Mouse (Mus musculus): ENCODE data around the gene Ramp2. TPM values are rescaled to one million over a fixed set of nuclear protein-coding genes. Genes with fewer than 3 reads are reported as not detected.

Ramp2 gene
- polyA plus RNA-seq, 1 experiment: 0.32 TPM

GRCm38 (mm10) chr11:101234124-101234523, 11.7 kb upstream of the Ramp2 start:
- Histone ChIP-seq H3K9me3 (peaks cover 8% of the 10 kb centered on the region), H3K4me1 (peaks cover 38% of the 10 kb centered on the region), H3K36me3 (replicated peaks; ENCODE audit: low read length) (no peaks in the 10 kb centered on the region), H3K27me3 (replicated peaks) (peaks cover 75% of the 10 kb centered on the region), H3K4me3 (replicated peaks) (no peak overlapping the region)
- TF ChIP-seq GATA1 (IDR thresholded peaks at IDR 0.05; ENCODE audit: borderline replicate concordance, low read length) (no peak), FLI1 (IDR thresholded peaks at IDR 0.05; ENCODE audit: low read length) (no peak)

- Histone ChIP-seq H3K27me3 (replicated peaks) (peaks cover 63% of the 10 kb centered on the region), H3K36me3 (replicated peaks; ENCODE audit: low read length) (no peaks in the 10 kb centered on the region), H3K4me3 (replicated peaks) (no peak overlapping the region), H3K4me1 (peaks cover 30% of the 10 kb centered on the region), H3K9me3 (peaks cover 8% of the 10 kb centered on the region)
- TF ChIP-seq GATA1 (IDR thresholded peaks at IDR 0.05; ENCODE audit: borderline replicate concordance, low read length): no peak
- TF ChIP-seq FLI1 (IDR thresholded peaks at IDR 0.05; ENCODE audit: low read length): no peak
Measured at GRCm38 (mm10) chr11:101235429-101235828, 10.4 kb upstream of the Ramp2 start.

GRCm38 (mm10) chr11:101236782-101237181, 9.0 kb upstream of the Ramp2 start:
- Histone ChIP-seq H3K4me1 (peaks cover 16% of the 10 kb centered on the region), H3K36me3 (replicated peaks; ENCODE audit: low read length) (no peaks in the 10 kb centered on the region), H3K4me3 (replicated peaks) (no peak overlapping the region), H3K9me3 (peaks cover 8% of the 10 kb centered on the region), H3K27me3 (replicated peaks) (peaks cover 55% of the 10 kb centered on the region)
- TF ChIP-seq FLI1 (IDR thresholded peaks at IDR 0.05; ENCODE audit: low read length) (no peak), GATA1 (IDR thresholded peaks at IDR 0.05; ENCODE audit: borderline replicate concordance, low read length) (no peak)

- TF ChIP-seq GATA1 (IDR thresholded peaks at IDR 0.05; ENCODE audit: borderline replicate concordance, low read length) (no peak), FLI1 (IDR thresholded peaks at IDR 0.05; ENCODE audit: low read length) (no peak)
- H3K27me3 ChIP-seq (replicated peaks): peaks cover 56% of the 10 kb centered on the region
Measured at GRCm38 (mm10) chr11:101238071-101238647, 7.7 kb upstream of the Ramp2 start.

GRCm38 (mm10) chr11:101245071-101245470, 757 bp upstream of the Ramp2 start:
- Histone ChIP-seq H3K27me3 (replicated peaks) (peaks cover 66% of the 10 kb centered on the region), H3K4me1 (peaks cover 44% of the 10 kb centered on the region), H3K36me3 (replicated peaks; ENCODE audit: low read length) (no peaks in the 10 kb centered on the region), H3K4me3 (replicated peaks) (no peak overlapping the region), H3K9me3 (no peaks in the 10 kb centered on the region)
- no peak for TF ChIP-seq FLI1 (IDR thresholded peaks at IDR 0.05; ENCODE audit: low read length)
- TF ChIP-seq GATA1 (IDR thresholded peaks at IDR 0.05; ENCODE audit: borderline replicate concordance, low read length): no peak

More at GRCm38 (mm10) chr11:101238071-101238647, 7.7 kb upstream of the Ramp2 start:
- Histone ChIP-seq H3K4me1 (peaks cover 5% of the 10 kb centered on the region; the same call in 1 of the 2 replicates), H3K4me3 (replicated peaks) (no peak overlapping the region), H3K9me3 (peaks cover 8% of the 10 kb centered on the region), H3K36me3 (replicated peaks; ENCODE audit: low read length) (no peaks in the 10 kb centered on the region)

GRCm38 (mm10) chr11:101246702-101247012, 829 bp downstream of the Ramp2 start:
- H3K27me3 ChIP-seq (replicated peaks): peaks cover 62% of the 10 kb centered on the region
- H3K9me3 ChIP-seq: no peaks in the 10 kb centered on the region
- TF ChIP-seq GATA1 (IDR thresholded peaks at IDR 0.05; ENCODE audit: borderline replicate concordance, low read length) (no peak), FLI1 (IDR thresholded peaks at IDR 0.05; ENCODE audit: low read length) (no peak)
- H3K4me1 ChIP-seq: peaks cover 44% of the 10 kb centered on the region
- H3K4me3 ChIP-seq (replicated peaks): peak overlapping the region; percentile 89
- H3K36me3 ChIP-seq (replicated peaks; ENCODE audit: low read length): no peaks in the 10 kb centered on the region

GRCm38 (mm10) chr11:101247521-101248030, 1.7 kb downstream of the Ramp2 start:
- TF ChIP-seq FLI1 (IDR thresholded peaks at IDR 0.05; ENCODE audit: low read length) (no peak), GATA1 (IDR thresholded peaks at IDR 0.05; ENCODE audit: borderline replicate concordance, low read length) (no peak)
- Histone ChIP-seq H3K4me3 (replicated peaks) (no peak overlapping the region), H3K36me3 (replicated peaks; ENCODE audit: low read length) (no peaks in the 10 kb centered on the region), H3K4me1 (peaks cover 48% of the 10 kb centered on the region), H3K27me3 (replicated peaks) (peaks cover 54% of the 10 kb centered on the region), H3K9me3 (no peaks in the 10 kb centered on the region)

GRCm38 (mm10) chr11:101248258-101248994, 2.6 kb downstream of the Ramp2 start:
- H3K27me3 ChIP-seq (replicated peaks): peaks cover 48% of the 10 kb centered on the region

GRCm38 (mm10) chr11:101251031-101251430, 5.2 kb downstream of the Ramp2 start:
- no peak for TF ChIP-seq GATA1 (IDR thresholded peaks at IDR 0.05; ENCODE audit: borderline replicate concordance, low read length)
- TF ChIP-seq FLI1 (IDR thresholded peaks at IDR 0.05; ENCODE audit: low read length): no peak
- H3K4me1 ChIP-seq: peaks cover 50% of the 10 kb centered on the region
- H3K9me3 ChIP-seq: no peaks in the 10 kb centered on the region

More at GRCm38 (mm10) chr11:101248258-101248994, 2.6 kb downstream of the Ramp2 start:
- Histone ChIP-seq H3K4me1 (peaks cover 51% of the 10 kb centered on the region), H3K36me3 (replicated peaks; ENCODE audit: low read length) (no peaks in the 10 kb centered on the region), H3K4me3 (replicated peaks) (no peak overlapping the region), H3K9me3 (no peaks in the 10 kb centered on the region)
- TF ChIP-seq FLI1 (IDR thresholded peaks at IDR 0.05; ENCODE audit: low read length) (no peak), GATA1 (IDR thresholded peaks at IDR 0.05; ENCODE audit: borderline replicate concordance, low read length) (no peak)

GRCm38 (mm10) chr11:101252941-101253340, 7.1 kb downstream of the Ramp2 start:
- peak overlapping the region; percentile 99 for H3K4me3 ChIP-seq (replicated peaks)
- peaks cover 42% of the 10 kb centered on the region for H3K4me1 ChIP-seq
- peaks cover 23% of the 10 kb centered on the region for H3K36me3 ChIP-seq (replicated peaks; ENCODE audit: low read length)
- no peaks in the 10 kb centered on the region for H3K9me3 ChIP-seq
- TF ChIP-seq FLI1 (IDR thresholded peaks at IDR 0.05; ENCODE audit: low read length) (no peak), GATA1 (IDR thresholded peaks at IDR 0.05; ENCODE audit: borderline replicate concordance, low read length) (no peak)
- peaks cover 4% of the 10 kb centered on the region for H3K27me3 ChIP-seq (replicated peaks)

More at GRCm38 (mm10) chr11:101251031-101251430, 5.2 kb downstream of the Ramp2 start:
- Histone ChIP-seq H3K4me3 (replicated peaks) (no peak overlapping the region), H3K36me3 (replicated peaks; ENCODE audit: low read length) (peaks cover 5% of the 10 kb centered on the region), H3K27me3 (replicated peaks) (peaks cover 23% of the 10 kb centered on the region)

Data from megakaryocyte, embryonic 14.5 days (primary cell).